In genomic region chr19:40831416-40832201, GRCm38 (mm10) we compare ENCODE assay signal across 7 mouse cellular contexts. TPM values are rescaled to one million over a fixed set of nuclear protein-coding genes. Genes with fewer than 3 reads are reported as not detected.
DNase-seq lines count a peak whose midpoint lies in the region; ATAC-seq and TF ChIP-seq lines count a peak whose summit lies in the region.

No protein-coding gene starts in this region.

- ATAC-seq in forebrain, embryonic 16.5 days = peak; percentile 66
- peak; percentile 79 for ATAC-seq in hindbrain, embryonic 13.5 days (ENCODE audit: low FRiP score)
- peak; percentile 61 for ATAC-seq in limb, embryonic 15.5 days (ENCODE audit: insufficient number of reproducible peaks, low FRiP score, low TSS enrichment, low read depth)
- ATAC-seq in midbrain, embryonic 14.5 days (ENCODE audit: low FRiP score, low TSS enrichment) = peak; percentile 79

- no peaks in the 10 kb centered on the region for H3K9me3 ChIP-seq in forebrain, embryonic 16.5 days (ENCODE audit: control insufficient read depth, low read length)
- H3K9me3 ChIP-seq in hindbrain, embryonic 13.5 days = no peaks in the 10 kb centered on the region
- H3K9me3 ChIP-seq in limb, embryonic 15.5 days = no peaks in the 10 kb centered on the region
- H3K9me3 ChIP-seq in midbrain, embryonic 14.5 days (ENCODE audit: control insufficient read depth, low read length) = no peaks in the 10 kb centered on the region

- TF ChIP-seq POLR2A in cerebellum, adult 2 months (IDR thresholded peaks at IDR 0.05; ENCODE audit: borderline replicate concordance, insufficient read depth, low read length) = no peak

- H3K4me2 ChIP-seq in forebrain, embryonic 16.5 days (ENCODE audit: low read length) = peak overlapping the region; percentile 78
- peak overlapping the region; percentile 87 for H3K4me2 ChIP-seq in hindbrain, embryonic 13.5 days
- H3K4me2 ChIP-seq in limb, embryonic 15.5 days = peak overlapping the region; percentile 58
- H3K4me2 ChIP-seq in midbrain, embryonic 14.5 days (ENCODE audit: low read length) = peak overlapping the region; percentile 74

- peak; percentile 18 for DNase-seq in WW6 (ENCODE audit: low read depth, low spot score)
- DNase-seq in cerebellum, adult 2 months = peak; percentile 40 to 47
- DNase-seq in midbrain, embryonic 14.5 days = peak; percentile 74
- peak; percentile 29 to 35 for DNase-seq in spleen, adult 18-20 months

- H3K27me3 ChIP-seq in cerebellum, adult 2 months (ENCODE audit: control insufficient read depth, insufficient read depth, low read length) = no peaks in the 10 kb centered on the region; the same call in 1 of the 2 replicates
- no peaks in the 10 kb centered on the region for H3K27me3 ChIP-seq in forebrain, embryonic 16.5 days (replicated peaks; ENCODE audit: control insufficient read depth, insufficient read depth, low read length)
- H3K27me3 ChIP-seq in hindbrain, embryonic 13.5 days = no peaks in the 10 kb centered on the region
- H3K27me3 ChIP-seq in limb, embryonic 15.5 days = no peaks in the 10 kb centered on the region
- no peaks in the 10 kb centered on the region for H3K27me3 ChIP-seq in midbrain, embryonic 14.5 days (ENCODE audit: control insufficient read depth, insufficient read depth, low read length)

- peaks cover 2% of the 10 kb centered on the region; the same call in 1 of the 2 replicates for H3K36me3 ChIP-seq in forebrain, embryonic 16.5 days (ENCODE audit: control insufficient read depth, insufficient read depth)
- peaks cover 2% of the 10 kb centered on the region; the same call in 1 of the 2 replicates for H3K36me3 ChIP-seq in hindbrain, embryonic 13.5 days
- H3K36me3 ChIP-seq in limb, embryonic 15.5 days = peaks cover 5% of the 10 kb centered on the region
- peaks cover 2% of the 10 kb centered on the region; the same call in 1 of the 2 replicates for H3K36me3 ChIP-seq in midbrain, embryonic 14.5 days (ENCODE audit: control insufficient read depth, insufficient read depth, low read length)

- H3K4me1 ChIP-seq in cerebellum, adult 2 months (ENCODE audit: control insufficient read depth, insufficient read depth, low read length) = 0 out of 2 replicates have a peak, but pooled peaks cover 2% of the 10 kb centered on the region
- peaks cover 39% of the 10 kb centered on the region for H3K4me1 ChIP-seq in forebrain, embryonic 16.5 days (replicated peaks; ENCODE audit: control insufficient read depth, insufficient read depth, low read length)
- H3K4me1 ChIP-seq in hindbrain, embryonic 13.5 days (replicated peaks) = peaks cover 43% of the 10 kb centered on the region
- peaks cover 19% of the 10 kb centered on the region for H3K4me1 ChIP-seq in limb, embryonic 15.5 days
- peaks cover 39% of the 10 kb centered on the region for H3K4me1 ChIP-seq in midbrain, embryonic 14.5 days (ENCODE audit: control insufficient read depth, insufficient read depth, low read length)

- under 1% methylated on average over 73 of the region's 76 CpGs for WGBS in cerebellum, adult 2 months
- WGBS in forebrain, embryonic 16.5 days = under 1% methylated on average over 69 of the region's 76 CpGs
- under 1% methylated on average over 73 of the region's 76 CpGs for WGBS in hindbrain, embryonic 13.5 days
- WGBS in limb, embryonic 15.5 days = under 1% methylated on average over 72 of the region's 76 CpGs
- WGBS in midbrain, embryonic 14.5 days = 1% methylated on average over 66 of the region's 76 CpGs

- H3K4me3 ChIP-seq in cerebellum, adult 2 months (replicated peaks; ENCODE audit: insufficient read depth, low read depth, low read length) = peak overlapping the region; percentile 92
- peak overlapping the region; percentile 96 for H3K4me3 ChIP-seq in forebrain, embryonic 16.5 days (replicated peaks; ENCODE audit: low read length)
- peak overlapping the region; percentile 79 for H3K4me3 ChIP-seq in hindbrain, embryonic 13.5 days
- H3K4me3 ChIP-seq in limb, embryonic 15.5 days = peak overlapping the region; percentile 81
- H3K4me3 ChIP-seq in midbrain, embryonic 14.5 days (replicated peaks; ENCODE audit: low read depth, low read length) = peak overlapping the region; percentile 94

- TF ChIP-seq CTCF in cerebellum, adult 2 months (IDR thresholded peaks at IDR 0.05; ENCODE audit: borderline replicate concordance, insufficient read depth, low read depth, low read length) = no peak

- peak overlapping the region; percentile 74 for H3K27ac ChIP-seq in cerebellum, adult 2 months (ENCODE audit: insufficient read depth, low read length)
- H3K27ac ChIP-seq in forebrain, embryonic 16.5 days (ENCODE audit: low read length) = peak overlapping the region; percentile 96
- H3K27ac ChIP-seq in hindbrain, embryonic 13.5 days = peak overlapping the region; percentile 97
- peak overlapping the region; percentile 87 for H3K27ac ChIP-seq in limb, embryonic 15.5 days
- H3K27ac ChIP-seq in midbrain, embryonic 14.5 days (replicated peaks; ENCODE audit: low read depth, low read length) = peak overlapping the region; percentile 97

- peak overlapping the region; percentile 100 for H3K9ac ChIP-seq in forebrain, embryonic 16.5 days (replicated peaks; ENCODE audit: low read depth, low read length)
- H3K9ac ChIP-seq in hindbrain, embryonic 13.5 days = peak overlapping the region; percentile 99
- peak overlapping the region; percentile 85 for H3K9ac ChIP-seq in limb, embryonic 15.5 days
- H3K9ac ChIP-seq in midbrain, embryonic 14.5 days (replicated peaks; ENCODE audit: low read length) = peak overlapping the region; percentile 99

RNA-seq across cellular contexts. Expression of gene Ccnj, which starts 0.5 kb away (rescaled TPM):
- 8.4 and 8.7 TPM in 2 replicates for polyA plus RNA-seq in cerebellum, adult 2 months (2012; rRNA removed)
- 23.2 and 24.9 TPM in 2 replicates for polyA plus RNA-seq in forebrain, embryonic 16.5 days (2015; fragmentation: Nextera tagmentation; extraction: Ambion mirVana)
- 22.9 and 23.4 TPM in 2 replicates for polyA plus RNA-seq in hindbrain, embryonic 13.5 days (2015; fragmentation: Nextera tagmentation; extraction: Ambion mirVana)
- polyA plus RNA-seq in limb, embryonic 15.5 days (2015; fragmentation: Nextera tagmentation; extraction: Ambion mirVana) = 7.9 and 10.6 TPM in 2 replicates
- 12.9 and 18.8 TPM in 2 replicates for polyA plus RNA-seq in midbrain, embryonic 14.5 days (2014; fragmentation: Nextera tagmentation; extraction: Ambion mirVana)

Comparison
In these comparisons a context has a peak if more than half of its experiments do, and no peak if none do; other contexts are left out.
1. Peak in every context shown above with its lines: DNase-seq, ATAC-seq, H3K4me3 ChIP-seq and H3K27ac ChIP-seq.
2. DNase-seq: peak in every context shown above with its lines; median percentile 74 in midbrain, embryonic 14.5 days; 44 in cerebellum, adult 2 months; 32 in spleen, adult 18-20 months; 18 in WW6.